Mouse (Mus musculus): Measurements from ENCODE around the gene Rgs6. TPM values are rescaled to one million over a fixed set of nuclear protein-coding genes. Genes with fewer than 3 reads are reported as not detected.

Gene Rgs6
- polyA plus RNA-seq, 1 experiment = 0.57 TPM

DNA sequence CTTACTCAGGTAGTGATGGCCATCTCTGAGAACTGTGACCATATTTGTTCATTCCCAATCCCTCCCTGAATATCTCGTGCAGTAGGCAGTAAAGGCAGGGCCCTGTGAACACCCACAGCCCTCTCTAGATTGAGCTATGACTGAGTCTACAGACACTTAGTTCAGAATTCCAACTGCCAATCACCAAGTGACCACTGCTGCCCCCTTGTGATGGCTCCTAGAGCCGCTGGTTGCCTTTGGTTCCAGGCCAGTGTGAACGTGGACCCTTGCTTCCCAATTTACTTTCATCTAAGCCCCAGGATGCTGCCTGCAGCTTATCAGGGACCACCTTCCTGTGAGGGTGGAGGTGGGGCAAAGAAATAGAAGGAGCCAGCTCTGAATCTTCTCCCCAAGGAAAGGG lies 438.9 kb downstream of the Rgs6 start:
- no peaks in the 10 kb centered on the region for H3K36me3 ChIP-seq (ENCODE audit: control insufficient read depth, insufficient read depth, low read length)
- H3K4me1 ChIP-seq (ENCODE audit: control insufficient read depth, insufficient read depth, insufficient read length, low read length) = no peaks in the 10 kb centered on the region
- no peaks in the 10 kb centered on the region for H3K27me3 ChIP-seq (ENCODE audit: control insufficient read depth, insufficient read depth, low read length)
- TF ChIP-seq CTCF (IDR thresholded peaks at IDR 0.05; ENCODE audit: extremely low read depth, insufficient read length, insufficient replicate concordance, low read depth, low read length) = no peak
- TF ChIP-seq POLR2A (IDR thresholded peaks at IDR 0.05; ENCODE audit: low read depth, low read length) = no peak
- no peak overlapping the region for H3K27ac ChIP-seq (ENCODE audit: insufficient read depth, low read depth, low read length)
- no peak overlapping the region for H3K4me3 ChIP-seq (ENCODE audit: low read depth, low read length)
- 34% methylated on average over 3 of the region's 3 CpGs for WGBS

DNA sequence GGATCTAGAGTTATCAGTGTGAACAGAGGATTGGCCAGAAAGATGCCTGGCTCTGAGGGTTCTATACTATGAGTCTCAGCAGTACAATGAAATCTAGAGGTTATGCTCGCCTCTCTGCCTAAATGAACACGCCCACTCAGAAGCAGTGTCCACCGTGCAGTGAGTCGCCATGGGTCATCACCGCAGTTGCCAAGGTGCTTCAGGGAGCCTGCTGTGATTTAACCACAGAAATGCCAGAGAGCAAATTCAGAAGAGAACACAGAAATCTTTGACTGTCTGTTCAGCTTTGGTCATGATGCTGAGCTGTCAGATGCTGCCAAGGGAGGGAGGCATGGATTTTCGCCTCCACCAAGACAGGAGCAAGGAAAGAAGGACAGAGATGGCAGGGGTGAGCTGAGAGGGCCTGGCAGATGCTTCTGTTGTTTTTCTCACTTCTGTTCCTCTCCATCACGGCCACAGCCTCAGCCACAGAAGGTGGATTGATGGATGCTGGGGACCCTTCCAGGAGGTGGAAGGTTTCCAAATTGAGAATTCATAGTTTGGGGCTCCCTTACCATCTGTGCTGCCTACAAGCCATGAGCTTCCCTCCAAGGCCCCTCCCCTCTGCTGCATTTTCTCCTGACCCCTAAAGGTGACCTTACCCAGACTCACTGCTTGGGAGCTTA lies 445.2 kb downstream of the Rgs6 start:
- Histone ChIP-seq H3K27ac (ENCODE audit: insufficient read depth, low read depth, low read length) (no peak overlapping the region), H3K27me3 (ENCODE audit: control insufficient read depth, insufficient read depth, low read length) (no peaks in the 10 kb centered on the region), H3K4me3 (ENCODE audit: low read depth, low read length) (no peak overlapping the region), H3K36me3 (ENCODE audit: control insufficient read depth, insufficient read depth, low read length) (no peaks in the 10 kb centered on the region), H3K4me1 (ENCODE audit: control insufficient read depth, insufficient read depth, insufficient read length, low read length) (no peaks in the 10 kb centered on the region)
- 50% methylated on average over 7 of the region's 7 CpGs for WGBS
- TF ChIP-seq POLR2A (IDR thresholded peaks at IDR 0.05; ENCODE audit: low read depth, low read length) (no peak), CTCF (IDR thresholded peaks at IDR 0.05; ENCODE audit: extremely low read depth, insufficient read length, insufficient replicate concordance, low read depth, low read length) (no peak)

DNA sequence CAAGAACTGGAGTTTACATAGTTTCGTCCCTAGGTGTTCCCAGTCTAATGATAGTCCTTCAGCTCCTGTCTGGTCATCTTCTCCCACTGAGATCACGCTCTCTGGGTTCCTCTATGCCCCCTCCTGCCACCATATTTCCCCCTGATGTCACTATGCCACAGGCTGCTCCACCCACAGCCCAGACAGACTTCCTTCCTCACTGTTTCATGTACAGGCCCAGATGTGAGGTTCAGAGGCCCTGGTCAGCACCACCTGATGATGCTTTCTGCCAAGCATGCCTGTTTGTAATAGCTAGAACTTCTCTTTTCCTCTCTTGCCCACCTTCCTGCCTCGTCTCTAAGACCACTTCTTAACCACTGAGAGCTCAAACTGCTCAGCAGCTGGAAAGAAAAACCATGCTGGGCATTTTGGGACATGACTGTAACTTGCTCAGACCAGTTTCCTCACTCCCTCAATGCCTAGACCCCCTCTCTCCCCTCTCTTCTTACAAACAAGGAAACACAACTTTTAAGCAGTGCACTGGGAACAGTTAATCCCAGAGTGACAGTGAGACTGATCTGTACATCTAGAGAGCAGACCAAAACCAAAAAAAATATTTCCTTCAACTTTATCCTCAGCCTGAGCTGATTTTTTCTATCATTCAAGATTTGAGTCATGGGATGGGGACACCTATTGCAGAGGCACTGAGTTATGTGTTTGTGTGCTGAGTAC lies 446.9 kb downstream of the Rgs6 start:
- TF ChIP-seq POLR2A (IDR thresholded peaks at IDR 0.05; ENCODE audit: low read depth, low read length) = no peak
- TF ChIP-seq CTCF (IDR thresholded peaks at IDR 0.05; ENCODE audit: extremely low read depth, insufficient read length, insufficient replicate concordance, low read depth, low read length) = no peak
- Histone ChIP-seq H3K36me3 (ENCODE audit: control insufficient read depth, insufficient read depth, low read length) (no peaks in the 10 kb centered on the region), H3K27me3 (ENCODE audit: control insufficient read depth, insufficient read depth, low read length) (no peaks in the 10 kb centered on the region), H3K27ac (ENCODE audit: insufficient read depth, low read depth, low read length) (no peak overlapping the region), H3K4me1 (ENCODE audit: control insufficient read depth, insufficient read depth, insufficient read length, low read length) (no peaks in the 10 kb centered on the region), H3K4me3 (ENCODE audit: low read depth, low read length) (no peak overlapping the region)
- WGBS = 64% methylated on average over 3 of the region's 3 CpGs

DNA sequence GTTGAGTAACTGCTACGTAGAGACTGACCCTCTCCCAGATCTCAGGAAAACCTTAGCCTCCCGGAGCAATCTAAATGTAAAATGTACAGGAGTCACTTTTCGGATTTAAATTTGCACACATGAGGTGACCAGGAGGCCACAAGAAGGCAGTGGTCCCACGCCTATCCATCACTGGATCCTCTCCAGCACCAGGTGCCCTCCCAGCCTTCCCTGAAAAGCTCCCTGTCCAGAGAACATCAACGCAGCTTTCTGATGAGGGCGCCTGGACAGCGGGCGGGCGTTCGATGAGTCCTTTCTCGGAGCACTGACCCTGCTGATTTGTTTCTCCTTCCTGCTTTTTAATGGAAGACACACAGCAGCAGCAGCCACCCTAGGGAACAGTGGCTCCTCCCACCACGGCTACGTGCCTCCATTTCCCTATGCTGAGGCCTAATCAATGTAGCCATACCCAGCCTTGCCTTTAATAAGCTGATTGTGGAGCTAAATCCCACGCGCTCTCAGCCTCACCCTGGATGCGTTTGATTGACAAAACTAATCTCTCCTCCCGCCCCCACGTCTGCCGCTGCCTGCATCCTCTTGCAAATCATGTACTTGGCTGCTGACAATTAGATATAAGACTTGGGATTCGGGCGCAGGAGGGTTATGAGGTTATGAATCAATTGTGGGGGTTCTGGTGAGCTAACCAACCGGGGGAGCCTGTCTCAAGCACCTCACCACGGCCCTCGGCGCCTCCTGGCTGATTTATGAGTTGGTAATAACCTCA lies 449.9 kb downstream of the Rgs6 start:
- 67% methylated on average over 25 of the region's 25 CpGs for WGBS
- H3K36me3 ChIP-seq (ENCODE audit: control insufficient read depth, insufficient read depth, low read length) = no peaks in the 10 kb centered on the region
- H3K4me3 ChIP-seq (ENCODE audit: low read depth, low read length) = no peak overlapping the region
- no peaks in the 10 kb centered on the region for H3K27me3 ChIP-seq (ENCODE audit: control insufficient read depth, insufficient read depth, low read length)
- TF ChIP-seq POLR2A (IDR thresholded peaks at IDR 0.05; ENCODE audit: low read depth, low read length) (no peak), CTCF (IDR thresholded peaks at IDR 0.05; ENCODE audit: extremely low read depth, insufficient read length, insufficient replicate concordance, low read depth, low read length) (no peak)
- H3K27ac ChIP-seq (ENCODE audit: insufficient read depth, low read depth, low read length) = no peak overlapping the region
- H3K4me1 ChIP-seq (ENCODE audit: control insufficient read depth, insufficient read depth, insufficient read length, low read length) = no peaks in the 10 kb centered on the region

DNA sequence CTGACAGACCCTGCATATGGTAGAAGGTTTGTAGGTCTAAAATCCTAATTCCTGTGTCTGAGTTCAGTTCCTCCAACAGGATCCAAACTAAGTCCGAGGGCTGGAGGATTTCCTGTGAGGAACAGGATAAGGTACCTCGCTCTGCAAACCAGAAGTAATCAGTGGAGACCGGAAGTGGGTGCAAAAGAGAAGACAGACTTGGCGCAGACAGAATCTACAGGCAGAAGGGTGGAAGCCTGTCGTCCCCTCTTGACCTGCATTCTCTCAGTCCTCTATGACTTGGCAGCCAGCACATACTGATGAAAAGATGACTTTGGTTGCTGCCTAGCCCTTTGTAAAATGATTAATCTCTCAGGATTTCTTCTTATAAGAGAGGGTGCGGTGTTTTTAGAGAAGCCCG lies 450.7 kb downstream of the Rgs6 start:
- Histone ChIP-seq H3K36me3 (ENCODE audit: control insufficient read depth, insufficient read depth, low read length) (no peaks in the 10 kb centered on the region), H3K27ac (ENCODE audit: insufficient read depth, low read depth, low read length) (no peak overlapping the region), H3K4me3 (ENCODE audit: low read depth, low read length) (no peak overlapping the region), H3K4me1 (ENCODE audit: control insufficient read depth, insufficient read depth, insufficient read length, low read length) (no peaks in the 10 kb centered on the region), H3K27me3 (ENCODE audit: control insufficient read depth, insufficient read depth, low read length) (no peaks in the 10 kb centered on the region)
- no peak for TF ChIP-seq CTCF (IDR thresholded peaks at IDR 0.05; ENCODE audit: extremely low read depth, insufficient read length, insufficient replicate concordance, low read depth, low read length)
- no peak for TF ChIP-seq POLR2A (IDR thresholded peaks at IDR 0.05; ENCODE audit: low read depth, low read length)
- WGBS = 66% methylated on average over 7 of the region's 7 CpGs

DNA sequence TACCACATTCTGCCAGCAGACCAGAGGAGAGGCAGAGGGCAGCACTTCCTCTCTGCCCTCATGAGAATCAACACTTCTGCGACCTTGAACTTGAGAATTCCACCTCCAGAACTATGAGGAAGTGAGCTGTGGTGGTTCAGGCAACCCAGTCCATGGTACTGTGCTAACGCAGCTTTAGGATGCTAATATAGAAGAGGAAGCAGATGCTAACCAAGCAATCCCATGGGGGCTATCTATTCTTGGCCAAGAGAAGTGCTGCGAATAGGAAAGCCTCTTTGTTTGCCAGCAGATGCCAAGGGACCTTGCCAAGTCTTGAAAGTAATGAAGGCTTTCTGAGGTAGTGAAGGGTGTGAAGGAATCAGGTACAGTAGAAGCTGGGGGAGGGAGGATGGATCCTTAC lies 451.8 kb downstream of the Rgs6 start:
- Histone ChIP-seq H3K27me3 (ENCODE audit: control insufficient read depth, insufficient read depth, low read length) (no peaks in the 10 kb centered on the region), H3K27ac (ENCODE audit: insufficient read depth, low read depth, low read length) (no peak overlapping the region), H3K36me3 (ENCODE audit: control insufficient read depth, insufficient read depth, low read length) (no peaks in the 10 kb centered on the region), H3K4me3 (ENCODE audit: low read depth, low read length) (no peak overlapping the region), H3K4me1 (ENCODE audit: control insufficient read depth, insufficient read depth, insufficient read length, low read length) (no peaks in the 10 kb centered on the region)
- no peak for TF ChIP-seq CTCF (IDR thresholded peaks at IDR 0.05; ENCODE audit: extremely low read depth, insufficient read length, insufficient replicate concordance, low read depth, low read length)
- no peak for TF ChIP-seq POLR2A (IDR thresholded peaks at IDR 0.05; ENCODE audit: low read depth, low read length)
- WGBS = 34% methylated on average over 3 of the region's 3 CpGs

All from small intestine, adult 2 months (tissue).